Mouse (Mus musculus): ENCODE data around the gene Ift52.

Ift52 gene

GRCm38 (mm10) chr2:163074006-163074405, 56.9 kb downstream of the Ift52 start:
- in situ Hi-C loops (cut with MboI, MseI) = no loop called here

GRCm38 (mm10) chr2:163074808-163075207, 57.7 kb downstream of the Ift52 start:
- in situ Hi-C loops (cut with MboI, MseI) = no loop called here

GRCm38 (mm10) chr2:163075234-163075633, 58.1 kb downstream of the Ift52 start:
- in situ Hi-C loops (cut with MboI, MseI) = no loop called here

- in situ Hi-C loops (cut with MboI, MseI) = no loop called here
These were observed 61.9 kb downstream of the Ift52 start for GRCm38 (mm10) chr2:163079041-163079440.

GRCm38 (mm10) chr2:163082591-163082990, 65.4 kb downstream of the Ift52 start:
- in situ Hi-C loops (cut with MboI, MseI) = no loop called here

- in situ Hi-C loops (cut with MboI, MseI) = no loop called here
These were observed 67.4 kb downstream of the Ift52 start for GRCm38 (mm10) chr2:163084519-163084918.

GRCm38 (mm10) chr2:163085047-163085446, 67.9 kb downstream of the Ift52 start:
- in situ Hi-C loops (cut with MboI, MseI) = no loop called here

GRCm38 (mm10) chr2:163086561-163086960, 69.4 kb downstream of the Ift52 start:
- in situ Hi-C loops (cut with MboI, MseI) = no loop called here

GRCm38 (mm10) chr2:163087728-163088127, 70.6 kb downstream of the Ift52 start, which contains the start of gene Gtsf1l:
Gene Gtsf1l (minus strand): TSS chr2:163087855.
- in situ Hi-C loops (cut with MboI, MseI) = no loop called here

GRCm38 (mm10) chr2:163089475-163090123, 72.4 kb downstream of the Ift52 start:
- in situ Hi-C loops (cut with MboI, MseI) = no loop called here

- in situ Hi-C loops (cut with MboI, MseI) = loop anchor here (5.0 kb wide), 1 partner anchor 242 kb away; no protein-coding TSS in a partner anchor
These were observed 77.8 kb downstream of the Ift52 start for GRCm38 (mm10) chr2:163094909-163095308.

Measured in T-helper 2 cell (primary cell).